Mouse (Mus musculus): ENCODE data around the gene Cdk2ap2.
"Not testable (repeated sequence)": the region's sequence is repeated elsewhere in the genome, so short reads cannot be mapped to it uniquely, and the experiment has no call there.

Cdk2ap2 gene

DNA sequence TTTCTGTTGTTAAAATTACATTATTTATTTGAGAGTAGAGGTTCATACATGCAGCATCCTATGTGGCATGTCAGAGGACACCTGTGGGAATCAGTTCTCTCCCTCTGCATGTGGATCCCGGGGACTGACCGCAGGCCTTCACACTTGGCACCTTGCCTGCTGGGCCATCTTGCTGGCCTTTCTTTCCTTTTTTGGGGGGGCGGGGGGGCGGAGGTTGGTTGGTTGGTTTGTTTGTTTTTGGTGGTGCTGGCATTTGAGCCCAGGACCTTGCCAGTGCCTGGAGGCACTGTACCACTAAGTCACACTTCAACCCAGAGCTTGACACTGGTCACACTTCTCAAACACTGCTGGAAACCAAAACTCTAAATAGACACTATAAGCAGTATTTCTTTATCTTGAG, 37.4 kb downstream of the Cdk2ap2 start:
- in situ Hi-C loops (cut with MboI; ENCODE audit: low sequenced_read_pairs), result no loop called here

DNA sequence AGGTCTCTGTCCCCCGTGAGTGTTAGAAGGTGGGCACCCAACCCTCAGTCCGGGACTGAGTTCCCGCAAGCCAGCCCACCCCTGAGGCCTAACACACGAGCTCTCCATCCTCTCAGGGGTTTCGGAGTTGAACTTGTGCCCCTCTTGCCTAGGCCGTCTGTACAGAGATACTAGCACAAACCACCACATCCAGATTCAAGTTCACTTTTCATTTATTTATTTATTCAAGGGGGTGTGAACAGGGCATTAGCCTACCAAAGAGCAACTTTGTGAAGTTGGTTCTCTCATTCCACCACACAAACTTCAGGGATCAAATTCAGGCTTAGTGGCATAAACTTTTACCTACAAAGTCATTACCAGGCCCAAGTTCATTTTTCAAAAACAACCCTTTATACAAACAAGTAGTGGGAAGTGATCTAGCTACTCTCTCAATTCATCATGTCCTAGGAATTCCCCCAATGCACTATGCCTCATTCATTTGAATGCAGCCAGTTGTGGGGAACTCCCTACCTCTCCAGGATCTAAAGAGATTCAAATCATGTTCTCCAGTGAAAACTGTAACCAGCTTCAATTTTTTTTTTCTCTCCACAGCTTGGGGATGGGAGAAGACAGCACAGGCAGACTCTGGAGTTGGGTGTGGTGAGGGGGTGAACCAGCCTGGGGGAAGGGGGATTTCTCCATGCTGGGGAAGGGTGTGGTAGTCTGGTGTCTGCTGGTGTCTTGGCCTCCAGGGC, 38.4 kb downstream of the Cdk2ap2 start:
- in situ Hi-C loops (cut with MboI; ENCODE audit: low sequenced_read_pairs), result not testable (repeated sequence)

DNA sequence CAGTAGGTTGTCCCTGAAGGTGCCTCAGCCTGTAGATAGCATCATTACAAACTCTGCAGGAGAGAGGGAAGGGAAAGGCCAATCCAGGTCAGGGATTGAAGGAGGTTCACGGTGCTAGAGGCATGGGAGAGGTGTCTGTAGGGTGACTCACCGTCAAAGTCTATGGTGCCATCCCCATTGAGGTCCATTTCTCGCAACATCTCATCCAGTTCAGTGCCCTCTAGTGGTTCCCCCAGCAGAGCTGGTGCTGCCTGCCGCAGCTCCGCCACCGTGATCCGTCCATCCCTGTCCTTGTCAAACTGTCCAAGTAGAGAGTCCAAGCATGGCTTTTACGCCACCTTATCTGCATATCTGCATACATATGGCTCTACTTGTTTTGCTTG, 39.0 kb downstream of the Cdk2ap2 start:
- in situ Hi-C loops (cut with MboI; ENCODE audit: low sequenced_read_pairs), result not testable (repeated sequence)

DNA sequence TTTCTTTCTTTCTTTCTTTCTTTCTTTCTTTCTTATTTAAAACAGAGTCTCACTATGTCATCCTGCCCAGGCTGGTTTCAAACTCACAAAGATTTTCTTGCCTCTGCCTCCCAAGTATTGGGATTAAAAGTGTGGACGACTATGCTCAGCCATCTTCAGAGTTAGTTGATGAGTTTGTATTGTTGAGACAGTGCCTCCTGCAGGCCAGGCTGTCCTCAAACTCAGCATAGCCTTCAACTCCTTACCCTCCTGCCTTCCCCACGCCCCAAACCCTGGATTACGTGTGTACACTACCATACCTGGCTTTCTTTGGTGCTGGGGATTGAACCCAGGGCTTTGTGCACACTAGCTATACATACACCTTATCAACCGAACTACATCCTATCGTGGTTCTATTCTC, 39.5 kb downstream of the Cdk2ap2 start:
- in situ Hi-C loops (cut with MboI; ENCODE audit: low sequenced_read_pairs), result no loop called here

DNA sequence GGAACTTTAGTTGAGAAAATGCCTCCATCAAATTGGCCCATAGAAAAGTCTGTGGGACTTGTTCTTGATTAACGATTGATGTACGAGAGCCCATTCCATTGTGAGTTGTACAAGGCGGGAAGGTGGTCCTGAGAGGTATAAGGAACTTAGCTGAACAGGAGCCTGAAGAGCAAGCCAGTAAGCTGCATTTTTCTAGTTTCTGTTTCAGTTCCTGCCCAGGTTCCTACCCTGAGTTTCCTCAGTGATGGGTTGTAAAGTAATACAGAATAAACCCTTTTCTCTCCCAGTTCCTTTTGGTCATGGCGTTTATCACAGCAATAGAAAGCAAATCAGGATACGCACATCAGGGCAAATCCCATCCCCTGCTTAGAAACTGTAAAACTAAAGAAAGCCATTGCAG, 40.9 kb downstream of the Cdk2ap2 start:
- in situ Hi-C loops (cut with MboI; ENCODE audit: low sequenced_read_pairs), result no loop called here

DNA sequence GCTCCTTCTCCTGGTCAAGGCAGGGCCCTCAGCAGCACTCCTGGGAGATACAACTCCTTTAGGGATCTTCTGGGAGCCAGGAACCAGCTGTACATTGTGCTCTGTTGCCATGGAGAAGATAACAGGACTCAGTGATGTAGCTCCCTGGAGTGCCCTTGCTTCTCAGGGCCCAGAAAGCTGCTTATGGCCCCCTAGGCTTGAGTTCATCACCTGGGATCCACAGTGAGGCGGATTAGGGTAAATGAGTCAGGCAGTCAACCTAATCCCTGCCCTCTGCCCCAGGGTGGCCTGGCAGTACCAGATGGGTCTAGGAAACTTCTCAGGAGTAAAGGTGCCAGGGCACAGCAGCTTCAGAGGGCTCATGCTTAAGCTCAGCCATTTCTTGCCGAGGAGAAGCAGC, 42.5 kb downstream of the Cdk2ap2 start, which contains the start of gene Gpr152:
Gpr152 (plus strand) TSS at position 342 of the 400 bp plus-strand sequence.
- in situ Hi-C loops (cut with MboI; ENCODE audit: low sequenced_read_pairs), result no loop called here

DNA sequence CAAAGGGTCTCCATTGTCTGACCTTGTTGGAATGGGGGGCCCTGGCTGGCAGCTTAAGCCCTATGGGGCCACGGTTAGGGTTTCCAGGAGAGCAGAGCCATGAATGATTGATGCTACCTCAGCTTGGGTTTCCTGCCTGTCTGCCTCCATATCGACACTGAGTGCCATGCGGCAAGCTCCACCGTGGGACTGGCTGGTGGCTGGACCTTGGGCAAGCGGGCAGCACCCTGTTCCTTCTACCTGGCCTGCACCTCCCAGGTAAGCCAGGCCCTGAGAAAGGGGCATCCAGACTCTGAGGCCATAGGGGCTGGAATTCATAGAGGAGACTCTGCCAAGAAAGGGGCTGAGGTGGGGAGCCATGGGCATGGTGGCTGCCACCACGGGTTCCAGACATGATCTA, 43.2 kb downstream of the Cdk2ap2 start:
- in situ Hi-C loops (cut with MboI; ENCODE audit: low sequenced_read_pairs), result no loop called here

DNA sequence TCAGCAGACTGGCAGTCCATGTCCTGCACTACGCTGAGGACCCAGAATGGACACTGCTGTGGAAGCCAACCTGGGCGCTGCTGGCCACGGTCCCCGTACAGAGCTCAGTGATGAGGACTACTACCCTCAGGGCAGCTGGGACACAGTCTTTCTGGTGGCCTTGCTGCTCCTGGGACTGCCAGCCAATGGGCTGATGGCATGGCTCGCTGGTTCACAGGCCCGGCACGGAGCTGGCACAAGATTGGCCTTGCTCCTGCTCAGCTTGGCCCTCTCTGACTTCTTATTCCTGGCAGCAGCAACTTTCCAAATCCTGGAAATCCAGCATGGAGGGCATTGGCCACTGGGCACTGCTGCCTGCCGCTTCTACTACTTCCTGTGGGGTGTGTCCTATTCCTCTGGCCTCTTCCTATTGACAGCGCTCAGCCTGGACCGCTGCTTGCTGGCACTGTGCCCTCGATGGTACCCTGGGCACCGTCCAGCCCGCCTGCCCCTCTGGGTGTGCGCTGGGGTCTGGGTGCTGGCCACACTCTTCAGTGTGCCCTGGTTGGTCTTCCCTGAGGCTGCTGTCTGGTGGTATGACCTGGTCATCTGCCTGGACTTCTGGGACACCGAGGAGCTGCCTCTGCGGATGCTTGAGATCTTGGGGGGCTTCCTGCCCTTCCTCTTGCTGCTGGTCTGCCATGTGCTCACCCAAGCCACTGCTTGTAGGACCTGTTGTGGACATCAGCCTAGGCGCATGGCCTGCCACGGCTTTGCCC, 45.6 kb downstream of the Cdk2ap2 start:
- in situ Hi-C loops (cut with MboI; ENCODE audit: low sequenced_read_pairs), result no loop called here

DNA sequence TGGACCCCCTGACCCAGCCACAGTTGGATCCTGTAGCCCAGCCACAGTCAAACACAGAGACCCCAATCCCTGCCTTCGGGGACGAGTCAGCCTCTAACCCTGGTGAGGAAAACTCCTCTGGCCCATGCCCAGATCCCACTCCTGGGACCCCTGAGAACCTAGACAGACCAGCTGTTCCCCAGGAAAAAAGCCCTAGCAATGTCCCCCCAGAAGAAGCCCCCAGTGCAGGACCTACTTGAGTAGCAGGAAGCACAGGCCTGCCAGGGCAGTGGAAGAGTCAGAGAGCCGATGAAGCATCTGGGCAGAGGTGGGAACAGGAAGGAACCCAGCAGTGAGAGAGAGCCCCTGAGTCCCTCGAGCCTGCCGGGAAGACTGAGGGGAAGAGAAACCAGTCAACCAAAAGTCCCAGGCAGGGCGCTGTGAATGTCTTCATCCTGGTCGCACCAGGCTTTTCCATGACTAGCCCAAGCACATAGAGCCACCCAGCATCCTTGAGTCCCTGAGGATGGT, 46.8 kb downstream of the Cdk2ap2 start, which contains the start of gene Cabp4:
Cabp4 (minus strand) TSS at position 275 of the 510 bp plus-strand sequence.
- in situ Hi-C loops (cut with MboI; ENCODE audit: low sequenced_read_pairs), result no loop called here

DNA sequence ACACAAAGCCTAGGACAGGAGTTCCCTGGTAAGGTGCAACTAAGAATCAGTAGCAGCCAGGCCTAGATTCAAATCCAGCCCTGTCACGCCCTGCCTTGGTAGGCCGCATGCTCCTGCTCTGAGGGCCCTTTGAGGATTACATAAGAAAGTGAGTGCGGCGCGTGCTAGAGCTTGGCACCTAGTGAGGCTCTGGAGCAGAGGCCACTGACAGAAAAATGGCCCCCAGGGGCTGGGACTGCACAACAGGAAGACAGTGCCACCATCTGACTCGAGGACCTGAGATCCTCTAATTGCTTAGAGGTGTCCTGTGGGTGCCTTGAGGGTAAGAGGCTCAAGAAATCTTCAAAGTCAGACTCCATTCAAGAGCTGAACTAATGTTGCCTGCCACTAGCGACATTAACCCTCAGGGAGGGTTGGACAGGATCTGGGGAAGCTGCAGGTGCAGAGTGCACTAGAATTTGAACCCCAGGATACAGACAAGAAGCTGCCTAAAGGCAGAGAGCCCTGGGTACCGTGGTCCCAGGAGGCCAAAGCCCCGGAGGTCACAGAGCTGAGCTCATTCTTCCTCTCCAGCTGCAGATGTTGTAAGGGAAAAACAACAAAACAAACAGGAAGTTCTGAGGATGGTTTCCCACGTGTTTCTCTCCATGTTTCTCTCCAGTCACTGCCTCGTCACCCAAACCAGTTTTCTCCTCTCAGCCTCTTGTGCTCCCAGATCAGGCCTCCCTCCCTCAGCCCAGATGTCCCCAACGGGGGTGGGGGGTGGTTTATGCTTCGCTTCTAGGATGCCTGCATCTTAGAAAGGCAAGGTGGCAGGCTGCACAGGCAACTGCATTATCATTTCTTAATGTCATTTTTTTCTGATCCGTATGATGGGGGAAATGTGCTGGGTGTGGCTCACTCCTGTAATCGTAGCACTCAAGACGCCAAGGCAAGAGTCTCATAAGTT, 47.8 kb downstream of the Cdk2ap2 start:
- in situ Hi-C loops (cut with MboI; ENCODE audit: low sequenced_read_pairs), result no loop called here

DNA sequence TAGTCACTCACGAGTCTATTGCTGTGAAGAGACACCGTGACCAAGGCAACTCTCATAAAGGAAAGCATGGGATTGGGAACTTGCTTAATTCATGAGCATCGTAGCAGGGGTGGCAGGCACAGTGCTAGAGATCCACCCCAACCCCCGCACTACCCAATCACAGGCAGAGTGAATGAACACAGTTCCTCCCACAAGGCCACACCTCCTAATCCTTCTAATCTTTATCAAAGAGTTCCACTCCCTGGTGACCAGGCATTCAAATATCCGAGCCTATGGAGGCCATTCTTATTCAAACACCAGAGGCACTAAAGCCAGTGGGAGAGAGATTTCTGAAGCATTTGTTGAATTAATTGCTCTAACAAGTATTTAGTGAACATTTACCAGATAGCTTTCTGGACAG, 49.0 kb downstream of the Cdk2ap2 start:
- in situ Hi-C loops (cut with MboI; ENCODE audit: low sequenced_read_pairs), result no loop called here

DNA sequence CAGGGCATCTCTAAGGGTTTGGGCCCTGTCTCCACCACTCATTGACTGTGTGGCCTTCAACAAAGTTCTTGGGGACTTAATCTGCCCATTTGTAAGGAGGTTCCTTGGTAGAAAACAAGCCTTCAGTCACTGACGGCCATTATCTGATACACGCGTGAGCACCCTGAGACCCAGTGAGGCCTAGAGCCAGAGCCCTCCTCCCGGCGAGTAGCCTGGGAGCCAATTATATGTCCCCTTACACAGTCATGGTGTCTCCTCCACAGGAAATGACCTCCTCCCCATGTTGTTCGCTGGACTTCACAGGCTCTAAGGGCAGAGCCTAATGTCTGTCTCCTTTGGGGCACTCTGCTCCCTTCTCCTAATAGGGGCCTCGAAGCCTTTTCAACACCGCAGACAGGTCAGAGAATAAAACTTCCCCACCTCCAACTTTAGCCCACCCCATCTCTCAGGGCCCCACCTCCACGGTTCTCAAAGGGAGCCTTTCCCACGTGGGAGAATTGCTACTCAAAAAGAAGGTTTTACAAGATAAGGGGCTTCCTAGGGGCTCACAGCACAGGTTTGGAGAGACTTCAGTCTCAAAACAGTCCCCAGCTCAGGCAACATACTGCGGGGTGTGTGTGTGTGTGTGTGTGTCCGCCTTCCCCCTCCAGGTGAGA, 49.5 kb downstream of the Cdk2ap2 start:
- in situ Hi-C loops (cut with MboI; ENCODE audit: low sequenced_read_pairs), result no loop called here

DNA sequence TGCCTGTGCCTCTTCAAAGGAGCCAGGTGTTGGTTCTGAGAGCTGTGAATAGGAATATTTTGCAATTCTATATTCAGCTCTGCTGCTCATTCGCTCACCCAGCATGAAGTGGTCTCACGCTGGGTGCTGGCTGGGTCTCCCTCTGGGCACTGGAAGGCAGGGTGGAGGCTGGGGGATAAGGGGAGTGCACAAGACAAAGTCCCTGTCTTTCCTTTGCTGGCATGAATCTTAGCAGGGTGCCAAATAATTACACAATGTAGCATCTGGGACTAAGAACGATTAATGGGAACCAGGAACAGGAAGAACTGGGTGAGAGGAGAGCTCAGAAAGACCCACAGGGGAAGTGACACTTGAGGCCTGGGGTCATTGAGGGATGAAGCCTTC, 50.0 kb downstream of the Cdk2ap2 start:
- in situ Hi-C loops (cut with MboI; ENCODE audit: low sequenced_read_pairs), result no loop called here

DNA sequence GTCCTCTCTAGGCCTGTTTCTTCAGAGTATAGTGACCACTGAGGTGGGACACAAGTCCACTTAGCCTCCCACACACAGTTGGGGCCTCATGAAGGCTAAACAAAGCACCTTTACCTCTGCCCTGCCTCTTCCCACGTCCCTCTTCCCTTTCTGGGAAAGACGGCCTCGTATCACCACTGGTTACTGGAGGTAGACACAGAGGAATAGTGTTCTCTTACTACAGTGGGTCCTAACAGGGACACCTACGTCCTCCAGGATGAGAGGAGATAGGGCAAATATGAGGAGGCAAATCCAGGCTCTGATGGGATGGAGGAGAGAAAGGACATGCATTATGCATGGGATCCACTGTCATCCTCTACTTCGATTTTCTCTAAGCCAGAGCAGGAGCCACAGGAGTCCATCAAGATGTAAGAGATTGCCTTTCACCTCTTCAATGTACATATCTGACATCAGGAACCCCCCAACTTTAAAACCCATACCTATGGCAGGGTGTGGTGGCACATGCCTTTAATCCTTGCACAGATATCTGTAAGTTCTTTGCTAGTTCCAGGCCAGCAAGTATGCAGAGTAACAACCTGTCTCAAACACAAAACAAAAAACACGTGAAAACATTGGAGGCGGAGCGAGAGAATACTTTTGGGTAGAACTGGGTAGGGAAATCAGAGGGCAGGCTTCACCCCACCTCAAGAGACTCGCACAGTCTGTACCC, 51.0 kb downstream of the Cdk2ap2 start:
- in situ Hi-C loops (cut with MboI; ENCODE audit: low sequenced_read_pairs), result no loop called here

DNA sequence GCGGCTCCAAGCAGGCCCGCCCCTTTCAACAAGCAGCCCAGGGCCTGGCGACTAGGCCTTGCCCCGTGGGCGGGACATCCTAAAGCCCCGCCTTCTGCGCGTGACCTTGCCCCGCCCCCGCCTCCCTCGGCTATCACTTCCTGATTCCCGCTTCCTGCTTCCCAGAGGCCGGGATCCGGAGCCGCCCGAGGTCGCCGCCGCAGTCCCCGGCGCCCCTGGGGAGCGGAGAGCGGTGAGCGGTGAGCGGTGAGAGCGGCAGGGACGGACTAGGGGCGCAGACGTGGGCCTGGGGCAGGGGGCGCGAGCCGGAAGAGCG, 51.5 kb downstream of the Cdk2ap2 start, which contains the start of gene Coro1b:
Coro1b (plus strand) TSS at position 129 of the 316 bp plus-strand sequence.
- in situ Hi-C loops (cut with MboI; ENCODE audit: low sequenced_read_pairs), result no loop called here

Measured in CH12F3 (cell line).